Mouse (Mus musculus) limb, embryonic 12.5 days (tissue): ENCODE data around the gene Mapre1. TPM values are rescaled to one million over a fixed set of nuclear protein-coding genes. Genes with fewer than 3 reads are reported as not detected.
"Not testable (repeated sequence)": the region's sequence is repeated elsewhere in the genome, so short reads cannot be mapped to it uniquely, and the experiment has no call there.

ENCODE experiments used
- ATAC-seq: fragments of 200-750 bp; cut with Nextera tagmentation; 2 replicates; pipeline ENCODE4 v1.8.0; 2017; ENCODE audit warnings: low read depth, moderate TSS enrichment; ENCODE audit not compliant: insufficient number of reproducible peaks, insufficient read depth, low FRiP score, low TSS enrichment
- H3K27ac ChIP-seq: fragments of 300-500 bp; sonication (generic); 2 replicates; pipeline ENCODE4 v1.5.1; 2016; ENCODE audit warnings: mild to moderate bottlenecking, moderate library complexity
- H3K27me3 ChIP-seq: fragments of 300-500 bp; sonication (generic); 2 replicates; pipeline ENCODE4 v1.6.1; 2016; ENCODE audit warnings: mild to moderate bottlenecking, moderate library complexity
- H3K36me3 ChIP-seq: fragments of 300-500 bp; sonication (generic); 2 replicates; pipeline ENCODE4 v1.6.1; 2016; ENCODE audit warnings: mild to moderate bottlenecking, moderate library complexity
- H3K4me1 ChIP-seq: fragments of 300-500 bp; sonication (generic); replicated peaks from 2 replicates; pipeline ENCODE4 v1.6.1; 2016
- H3K4me2 ChIP-seq: fragments of 300-500 bp; sonication (generic); 2 replicates; pipeline ENCODE4 v1.6.1; 2016; ENCODE audit warnings: mild to moderate bottlenecking, moderate library complexity
- H3K4me3 ChIP-seq: fragments of 300-500 bp; sonication (generic); replicated peaks from 2 replicates; pipeline ENCODE4 v1.5.1; 2016; ENCODE audit warnings: mild to moderate bottlenecking
- H3K9ac ChIP-seq: fragments of 300-500 bp; sonication (generic); replicated peaks from 2 replicates; pipeline ENCODE4 v1.6.1; 2016; ENCODE audit warnings: mild to moderate bottlenecking, moderate library complexity
- H3K9me3 ChIP-seq: fragments of 300-500 bp; sonication (generic); 2 replicates; pipeline ENCODE4 v1.6.1; 2016; ENCODE audit warnings: mild to moderate bottlenecking, moderate library complexity
- WGBS: fragments of 180-500 bp; shearing (Covaris S2); methylation state at CpG from one replicate; pipeline ENCODE4 v1.1.7; 2016; 5-methylcytosine and 5-hydroxymethylcytosine counted together
- polyA plus RNA-seq: library from polyadenylated mRNA; unstranded; fragments of >200 nt; fragmentation: Nextera tagmentation; extraction: Ambion mirVana; gene quantifications from 2 replicates; pipeline ENCODE4 v1.2.1, GENCODE M21; 2016

Mapre1 gene
- polyA plus RNA-seq = 234 and 249 TPM in 2 replicates

DNA sequence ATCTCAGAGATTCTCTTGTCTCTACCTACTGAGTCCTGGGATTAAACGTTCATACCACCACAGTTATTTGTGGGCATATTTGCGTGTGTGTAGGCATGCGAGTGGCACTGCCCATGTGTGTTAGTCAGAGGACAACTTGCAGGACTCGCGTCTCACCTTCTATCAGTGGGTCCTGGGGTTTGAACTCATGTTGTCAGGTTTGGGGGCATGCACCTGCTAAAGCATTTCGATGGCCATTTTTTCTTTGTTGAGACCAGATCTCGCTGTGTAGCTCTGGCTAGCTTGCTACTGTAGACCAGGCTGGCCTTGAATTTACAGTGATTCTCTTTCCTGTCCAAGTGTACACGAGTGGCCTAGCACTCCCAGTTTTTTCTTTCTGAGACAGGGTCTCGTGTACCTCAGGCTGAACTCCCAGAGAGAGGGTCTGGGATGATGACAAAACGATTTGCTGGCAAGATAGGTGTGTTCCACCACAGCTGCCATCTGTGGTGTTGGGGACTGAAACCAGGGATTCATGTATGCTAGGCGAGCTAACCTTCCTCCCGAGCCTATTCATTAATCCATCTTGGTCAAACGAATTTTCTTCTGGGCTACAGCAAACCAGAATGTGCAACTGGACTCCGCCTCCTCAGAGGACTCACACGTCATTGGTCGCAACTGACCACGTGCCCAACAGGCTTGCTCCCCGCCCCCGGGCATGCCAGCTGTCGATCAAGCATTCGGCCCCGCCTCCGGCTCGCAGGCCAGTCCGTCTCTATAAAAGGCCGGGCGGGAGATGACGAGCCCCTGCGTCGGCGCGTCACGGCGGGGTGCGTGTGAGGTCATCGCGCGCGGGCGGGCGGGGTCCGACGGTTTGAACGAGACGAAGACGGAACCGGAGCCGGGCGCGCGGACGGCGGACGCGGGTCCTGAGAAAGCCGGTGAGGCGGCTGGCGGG is at the start of gene Mapre1:
TSS of gene Mapre1 (plus strand) at position 775 of the 937 bp plus-strand sequence.
- Histone ChIP-seq H3K9ac (peak within 1 kb of the TSS; percentile 87), H3K4me3 (peak within 1 kb of the TSS; percentile 75), H3K27ac (peak within 1 kb of the TSS; percentile 93), H3K4me2 (peak within 1 kb of the TSS; percentile 84), H3K36me3 (no peaks in the 10 kb centered on the region), H3K9me3 (no peaks in the 10 kb centered on the region), H3K27me3 (no peaks in the 10 kb centered on the region), H3K4me1 (peaks cover 24% of the 10 kb centered on the region)
- ATAC-seq = peak; percentile 94
- 11% methylated on average over 58 of the region's 58 CpGs for WGBS

DNA sequence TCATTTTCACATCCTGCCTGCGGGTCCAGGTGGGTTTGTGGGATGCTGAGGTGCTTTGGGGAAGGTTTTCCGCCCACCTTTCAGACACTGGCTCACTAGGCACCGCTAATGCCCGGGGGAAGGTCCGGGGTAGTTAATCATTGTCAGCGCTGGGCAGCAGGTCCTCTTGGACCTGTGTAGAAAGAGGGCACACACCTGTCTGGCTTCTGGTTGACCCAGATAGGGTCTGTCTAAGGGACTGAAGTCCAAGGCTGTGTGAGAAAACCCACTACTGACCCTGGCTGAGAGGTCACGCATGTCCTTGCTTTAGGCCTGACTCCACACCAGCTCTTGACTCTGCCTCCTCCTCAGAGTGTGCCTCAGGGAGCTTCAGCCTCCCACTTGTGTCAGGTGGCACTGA is 47.7 kb upstream of the Mapre1 start:
- not testable (repeated sequence) for ATAC-seq, H3K4me2 ChIP-seq, H3K9ac ChIP-seq, H3K9me3 ChIP-seq, H3K4me1 ChIP-seq, H3K36me3 ChIP-seq, H3K27me3 ChIP-seq, H3K27ac ChIP-seq, H3K4me3 ChIP-seq
- 87% methylated on average over 6 of the region's 7 CpGs for WGBS

DNA sequence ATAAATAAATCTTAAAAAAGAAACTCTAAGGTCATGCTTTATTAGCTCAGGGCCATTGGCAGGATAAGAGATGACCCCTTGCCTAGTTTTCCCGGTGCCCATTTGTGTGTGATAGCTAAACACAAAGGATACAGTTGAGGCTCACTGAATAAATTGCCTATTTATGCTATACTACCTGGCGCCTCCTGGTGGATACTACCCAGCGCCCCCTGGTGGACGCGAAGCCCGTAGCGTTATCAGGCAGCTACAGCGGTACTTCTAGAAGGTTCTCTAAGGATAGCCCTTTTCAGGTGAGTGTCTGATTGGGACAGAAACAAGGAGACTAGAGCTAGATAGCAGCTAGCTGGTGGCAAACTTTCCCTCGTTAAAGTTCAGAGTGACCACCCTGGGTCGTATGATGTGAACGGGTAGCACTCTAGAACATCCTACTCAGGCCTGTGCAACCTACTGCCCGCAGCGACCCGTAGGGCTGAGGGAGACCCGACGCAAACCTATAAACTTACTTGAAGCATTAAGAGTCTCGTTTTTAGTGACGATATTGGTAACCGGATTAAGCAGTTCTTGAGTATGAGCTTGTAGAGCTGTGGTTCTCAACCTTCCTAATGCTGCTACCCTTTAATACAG is 46.5 kb upstream of the Mapre1 start:
- H3K4me2 ChIP-seq = no peak overlapping the region
- no peaks in the 10 kb centered on the region for H3K36me3 ChIP-seq
- H3K4me3 ChIP-seq = no peak overlapping the region
- WGBS = 63% methylated on average over 19 of the region's 19 CpGs
- ATAC-seq = no peak
- no peaks in the 10 kb centered on the region for H3K4me1 ChIP-seq
- no peaks in the 10 kb centered on the region for H3K9me3 ChIP-seq
- no peak overlapping the region for H3K9ac ChIP-seq
- H3K27ac ChIP-seq = no peak overlapping the region
- H3K27me3 ChIP-seq = no peaks in the 10 kb centered on the region

DNA sequence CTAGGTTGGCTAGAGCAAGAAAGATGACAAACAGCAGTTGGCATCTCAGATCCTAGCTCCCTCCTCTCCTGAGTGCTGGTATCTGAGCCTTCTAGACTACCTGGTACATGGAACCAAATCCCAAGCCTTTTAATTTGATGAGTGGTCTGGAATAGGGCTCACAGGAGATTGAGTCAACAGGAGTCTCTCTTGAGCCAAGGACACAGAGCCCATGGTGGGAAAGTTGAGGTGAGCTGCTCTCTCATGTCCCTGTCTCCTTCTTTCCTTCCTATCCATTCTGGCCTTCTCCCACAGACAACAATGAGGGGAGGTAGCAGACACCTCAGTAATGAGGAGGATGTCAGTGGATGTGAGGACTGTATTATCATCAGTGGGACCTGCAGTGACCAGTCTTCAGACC is 44.7 kb upstream of the Mapre1 start, which contains the start of gene Dnmt3c:
TSS of gene Dnmt3c (plus strand) at position 301 of the 400 bp plus-strand sequence.
- no peaks in the 10 kb centered on the region for H3K9me3 ChIP-seq
- no peak for ATAC-seq
- no peaks in the 10 kb centered on the region for H3K36me3 ChIP-seq
- no peaks in the 10 kb centered on the region for H3K27me3 ChIP-seq
- H3K27ac ChIP-seq = no peak within 1 kb of the TSS
- H3K9ac ChIP-seq = no peak within 1 kb of the TSS
- no peaks in the 10 kb centered on the region for H3K4me1 ChIP-seq
- H3K4me2 ChIP-seq = no peak within 1 kb of the TSS
- H3K4me3 ChIP-seq = no peak within 1 kb of the TSS

DNA sequence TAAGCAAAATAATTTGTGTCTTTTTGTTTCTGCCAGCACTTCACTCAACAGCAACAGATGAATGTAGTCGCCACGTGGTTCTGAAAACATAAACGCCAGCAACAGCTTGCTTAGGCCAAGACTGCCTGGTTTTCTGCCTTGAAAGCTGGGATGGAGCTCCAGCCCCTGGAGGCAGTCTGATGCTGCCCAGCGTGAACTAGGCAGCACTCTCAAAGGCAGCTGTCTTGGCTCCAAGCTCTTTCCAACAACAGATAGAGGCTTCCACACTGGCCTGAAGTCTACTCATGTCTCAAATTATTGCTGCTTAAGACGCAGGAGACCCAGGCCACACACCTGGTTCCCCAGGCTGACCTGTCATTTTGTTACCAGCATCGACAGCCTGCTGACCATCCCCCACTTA is 37.7 kb upstream of the Mapre1 start:
- no peak overlapping the region for H3K4me2 ChIP-seq
- H3K27ac ChIP-seq = no peak overlapping the region
- no peak overlapping the region for H3K9ac ChIP-seq
- H3K4me1 ChIP-seq = no peaks in the 10 kb centered on the region
- 37% methylated on average over 6 of the region's 6 CpGs for WGBS
- H3K9me3 ChIP-seq = no peaks in the 10 kb centered on the region
- H3K36me3 ChIP-seq = no peaks in the 10 kb centered on the region
- H3K27me3 ChIP-seq = no peaks in the 10 kb centered on the region
- no peak for ATAC-seq
- H3K4me3 ChIP-seq = no peak overlapping the region

DNA sequence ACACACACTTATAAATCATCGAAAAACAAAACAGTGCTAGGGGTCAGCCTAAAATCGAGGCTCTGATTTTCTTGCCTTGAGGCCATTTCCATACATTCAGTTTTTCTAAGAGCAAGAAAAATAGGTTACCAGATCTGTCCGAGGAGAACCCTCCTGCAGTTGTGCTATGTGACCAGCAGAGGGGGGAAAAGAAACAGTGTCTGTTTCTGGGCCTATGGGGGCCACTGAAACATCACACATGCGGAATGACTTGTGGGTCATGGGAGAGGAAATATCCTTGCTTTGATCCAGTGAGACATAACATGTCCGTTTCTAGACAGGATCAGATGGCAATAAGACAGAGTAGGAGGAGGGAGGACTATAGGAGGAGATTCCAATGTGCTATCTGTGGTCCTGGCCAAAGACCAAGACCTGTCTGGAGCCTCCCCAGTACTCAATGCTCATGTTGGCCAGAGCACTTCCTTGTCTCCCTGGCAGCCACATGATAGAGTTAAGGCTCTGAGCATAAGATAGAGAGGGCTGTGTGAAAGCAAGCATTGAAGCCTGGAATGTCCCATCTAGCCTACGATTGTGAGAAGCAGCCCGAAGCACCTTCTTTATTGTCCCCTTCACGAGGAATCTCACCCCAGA is 30.3 kb upstream of the Mapre1 start:
- 50% methylated on average over 8 of the region's 8 CpGs for WGBS
- H3K27ac ChIP-seq = no peak overlapping the region
- no peaks in the 10 kb centered on the region for H3K36me3 ChIP-seq
- no peak overlapping the region for H3K4me2 ChIP-seq
- no peaks in the 10 kb centered on the region for H3K27me3 ChIP-seq
- H3K4me3 ChIP-seq = no peak overlapping the region
- H3K9me3 ChIP-seq = no peaks in the 10 kb centered on the region
- no peak for ATAC-seq
- H3K9ac ChIP-seq = no peak overlapping the region
- H3K4me1 ChIP-seq = peaks cover 11% of the 10 kb centered on the region

DNA sequence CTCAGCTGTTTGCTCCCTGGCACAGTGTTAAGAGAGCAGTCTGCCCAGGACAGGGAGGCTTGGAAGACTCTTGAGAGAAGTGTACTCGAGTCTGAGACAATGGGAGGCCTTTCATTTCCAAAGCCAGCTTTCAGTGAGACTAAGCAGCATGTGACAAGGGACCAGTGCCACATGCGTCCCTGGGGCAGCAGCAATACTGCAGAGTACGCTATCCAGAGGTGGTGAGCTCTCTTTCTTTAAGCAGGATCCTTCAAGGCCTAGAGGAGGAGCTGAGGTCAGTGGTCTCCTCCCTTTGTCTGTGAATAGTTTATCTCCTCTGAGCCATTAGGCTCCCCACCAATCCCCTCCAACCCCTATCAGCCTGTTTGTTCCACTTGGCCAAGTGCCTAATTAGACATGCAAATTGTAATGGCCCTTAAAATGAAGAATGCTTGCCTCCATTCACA is 28.4 kb upstream of the Mapre1 start:
- H3K36me3 ChIP-seq = no peaks in the 10 kb centered on the region
- peak overlapping the region; percentile 62 for H3K27ac ChIP-seq
- H3K9ac ChIP-seq = no peak overlapping the region
- no peaks in the 10 kb centered on the region for H3K27me3 ChIP-seq
- ATAC-seq = no peak
- H3K4me3 ChIP-seq = no peak overlapping the region
- WGBS = 50% methylated on average over 3 of the region's 3 CpGs
- H3K4me1 ChIP-seq = peaks cover 11% of the 10 kb centered on the region
- no peaks in the 10 kb centered on the region for H3K9me3 ChIP-seq
- H3K4me2 ChIP-seq = no peak overlapping the region

DNA sequence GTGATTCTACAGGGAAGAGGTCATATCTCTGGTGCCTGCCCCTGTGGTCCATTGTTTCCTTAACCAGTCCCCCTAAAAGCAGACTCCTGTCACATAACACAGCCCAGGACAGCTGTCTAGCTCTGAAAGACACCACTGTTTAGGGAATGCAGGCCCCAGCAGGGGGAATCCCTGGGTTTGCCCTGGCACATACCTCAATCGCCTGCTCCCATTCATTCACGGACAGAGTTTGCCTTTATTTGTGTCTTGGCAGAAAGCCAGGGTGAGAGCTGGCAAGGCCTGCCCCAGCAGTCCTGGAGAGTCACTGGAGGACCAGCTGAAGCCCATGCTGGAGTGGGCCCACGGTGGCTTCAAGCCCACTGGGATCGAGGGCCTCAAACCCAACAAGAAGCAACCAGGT is 27.8 kb upstream of the Mapre1 start:
- H3K9ac ChIP-seq = no peak overlapping the region
- H3K27me3 ChIP-seq = no peaks in the 10 kb centered on the region
- WGBS = 59% methylated on average over 4 of the region's 4 CpGs
- ATAC-seq = 0 out of 2 replicates have a peak, but pooled peaks have one; percentile 47
- H3K4me3 ChIP-seq = no peak overlapping the region
- H3K27ac ChIP-seq = peak overlapping the region; percentile 62
- no peaks in the 10 kb centered on the region for H3K9me3 ChIP-seq
- H3K4me2 ChIP-seq = no peak overlapping the region
- peaks cover 11% of the 10 kb centered on the region for H3K4me1 ChIP-seq
- no peaks in the 10 kb centered on the region for H3K36me3 ChIP-seq

DNA sequence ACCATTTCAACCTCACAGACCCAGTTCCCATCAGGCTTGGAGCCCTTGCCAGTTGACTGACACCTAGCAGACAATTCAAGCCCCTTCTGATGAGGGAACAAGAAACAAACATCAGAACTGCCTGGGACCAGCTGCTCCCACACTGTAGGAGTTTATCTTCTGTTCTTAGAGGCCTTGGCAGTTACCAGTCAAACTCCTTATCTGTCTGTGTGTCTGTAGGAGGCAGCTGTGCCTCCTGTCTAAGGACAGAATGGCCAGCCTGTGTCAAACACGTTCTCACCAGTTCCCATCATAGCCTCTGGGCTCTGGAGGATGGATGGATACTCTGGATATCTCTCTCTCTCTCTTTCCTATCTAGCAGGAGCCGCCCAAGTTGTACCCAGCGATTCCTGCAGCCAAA is 23.2 kb upstream of the Mapre1 start:
- not testable (repeated sequence) for H3K9me3 ChIP-seq, H3K27me3 ChIP-seq, H3K27ac ChIP-seq, H3K4me3 ChIP-seq, H3K36me3 ChIP-seq, H3K4me2 ChIP-seq, ATAC-seq, H3K9ac ChIP-seq, H3K4me1 ChIP-seq
- 71% methylated on average over 3 of the region's 3 CpGs for WGBS

DNA sequence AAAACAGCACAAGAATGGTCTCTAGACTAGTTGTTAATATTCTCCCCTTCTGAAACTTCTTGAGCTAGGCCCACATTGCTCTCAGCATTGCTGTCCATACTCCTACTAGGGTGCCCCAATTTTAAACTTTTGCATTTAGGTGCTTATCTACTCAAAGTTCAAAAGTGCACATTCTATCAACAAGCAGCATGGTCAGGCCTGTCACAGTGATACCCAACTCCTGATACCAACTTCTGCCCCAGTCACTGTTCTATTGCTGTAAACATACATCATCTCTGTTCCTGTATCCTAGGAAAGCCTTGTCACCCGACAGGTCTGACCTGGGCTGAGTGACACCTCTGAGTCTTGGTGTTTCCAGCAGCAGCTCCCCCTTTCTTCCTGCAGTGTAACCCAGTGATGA is 18.0 kb upstream of the Mapre1 start:
- H3K27ac ChIP-seq = no peak overlapping the region
- no peaks in the 10 kb centered on the region for H3K9me3 ChIP-seq
- H3K27me3 ChIP-seq = no peaks in the 10 kb centered on the region
- no peaks in the 10 kb centered on the region for H3K4me1 ChIP-seq
- WGBS = 55% methylated on average over 1 of the region's 1 CpGs
- no peak overlapping the region for H3K4me3 ChIP-seq
- no peak overlapping the region for H3K9ac ChIP-seq
- H3K36me3 ChIP-seq = no peaks in the 10 kb centered on the region
- ATAC-seq = no peak
- no peak overlapping the region for H3K4me2 ChIP-seq

DNA sequence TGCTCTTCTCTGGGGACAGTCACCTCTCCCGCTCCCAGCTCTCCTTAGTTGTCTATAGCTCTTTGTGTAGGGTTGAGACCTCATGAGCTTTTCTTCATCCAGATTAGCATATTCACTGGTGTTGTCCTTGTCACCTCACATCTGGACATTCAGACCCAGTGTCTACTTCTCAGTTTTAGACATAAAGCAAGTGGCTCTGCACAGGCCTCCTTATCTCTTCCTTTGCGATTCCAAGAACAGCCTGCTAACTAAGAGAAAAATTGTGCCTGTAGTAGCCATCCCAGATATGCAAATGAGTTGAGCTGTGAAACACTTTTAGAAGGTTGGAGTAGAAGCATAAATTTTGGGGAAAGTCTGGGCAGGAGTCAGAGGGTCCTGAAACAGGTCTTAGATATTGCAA is 16.6 kb upstream of the Mapre1 start:
- no peak for ATAC-seq
- no peaks in the 10 kb centered on the region for H3K4me1 ChIP-seq
- no peak overlapping the region for H3K27ac ChIP-seq
- no peak overlapping the region for H3K9ac ChIP-seq
- H3K36me3 ChIP-seq = no peaks in the 10 kb centered on the region
- H3K4me3 ChIP-seq = no peak overlapping the region
- 95% methylated on average over 2 of the region's 2 CpGs for WGBS
- H3K4me2 ChIP-seq = no peak overlapping the region
- H3K27me3 ChIP-seq = no peaks in the 10 kb centered on the region
- H3K9me3 ChIP-seq = no peaks in the 10 kb centered on the region
